Mouse (Mus musculus): Measurements from ENCODE around the gene Rhcg.

Rhcg gene

GRCm38 (mm10) chr7:79548893-79549555, 68.4 kb downstream of the Rhcg start:
- no peak for DNase-seq (ENCODE audit: low spot score)

GRCm38 (mm10) chr7:79547092-79547491, 70.4 kb downstream of the Rhcg start:
- DNase-seq (ENCODE audit: low spot score) = no peak

- no peak for DNase-seq (ENCODE audit: low spot score)
Observed at GRCm38 (mm10) chr7:79545066-79545400, 72.4 kb downstream of the Rhcg start.

- DNase-seq (ENCODE audit: low spot score) = no peak
Observed at GRCm38 (mm10) chr7:79544281-79545065, 73.0 kb downstream of the Rhcg start.
